Mouse (Mus musculus) spleen, postnatal 36 days (tissue): Measurements from ENCODE around the gene Uckl1.
A peak's percentile ranks its signal among the peaks of the same experiment; 100 is the strongest.

Experiments
- DNase-seq, 2 experiments: peaks; one replicate each; pipeline ENCODE4 v3.0.0; 2022; ENCODE audit warnings: low spot score in 2 of 2, mixed read lengths in 1 of 2

Gene Uckl1

GRCm38 (mm10) chr2:181572921-181573920 is 11.5 kb downstream of the Uckl1 start:
- no peak for DNase-seq

GRCm38 (mm10) chr2:181571941-181572670 is 12.6 kb downstream of the Uckl1 start:
- DNase-seq, result no peak

- DNase-seq, result no peak
Measured at GRCm38 (mm10) chr2:181570921-181571595, 13.6 kb downstream of the Uckl1 start.

- DNase-seq, result no peak
Measured at GRCm38 (mm10) chr2:181570375-181570774, 14.3 kb downstream of the Uckl1 start.

GRCm38 (mm10) chr2:181569856-181570255 is 14.8 kb downstream of the Uckl1 start:
- no peak for DNase-seq

GRCm38 (mm10) chr2:181568272-181569008 is 16.3 kb downstream of the Uckl1 start:
- DNase-seq, result peak; percentile 40 to 52

- no peak for DNase-seq
Measured at GRCm38 (mm10) chr2:181567338-181567737, 17.4 kb downstream of the Uckl1 start.

- DNase-seq, result no peak
Measured at GRCm38 (mm10) chr2:181553772-181554171, 30.9 kb downstream of the Uckl1 start.

- no peak for DNase-seq
Measured at GRCm38 (mm10) chr2:181550233-181550632, 34.5 kb downstream of the Uckl1 start.

GRCm38 (mm10) chr2:181548682-181549081 is 36.0 kb downstream of the Uckl1 start:
- DNase-seq, result no peak

- DNase-seq, result no peak
Measured at GRCm38 (mm10) chr2:181548227-181548626, 36.5 kb downstream of the Uckl1 start.

GRCm38 (mm10) chr2:181546142-181546541 is 38.5 kb downstream of the Uckl1 start:
- no peak for DNase-seq

GRCm38 (mm10) chr2:181541761-181542380 is 42.8 kb downstream of the Uckl1 start:
- no peak for DNase-seq

GRCm38 (mm10) chr2:181537444-181538047 is 47.1 kb downstream of the Uckl1 start:
- DNase-seq, result no peak

- DNase-seq, result no peak
Measured at GRCm38 (mm10) chr2:181536410-181536809, 48.3 kb downstream of the Uckl1 start.

- no peak for DNase-seq
Measured at GRCm38 (mm10) chr2:181532589-181532988, 52.1 kb downstream of the Uckl1 start.

- no peak for DNase-seq
Measured at GRCm38 (mm10) chr2:181529076-181529475, 55.6 kb downstream of the Uckl1 start.

- no peak for DNase-seq
Measured at GRCm38 (mm10) chr2:181525526-181525925, 59.2 kb downstream of the Uckl1 start.

GRCm38 (mm10) chr2:181522811-181523210 is 61.9 kb downstream of the Uckl1 start:
- DNase-seq, result peak; percentile 10 to 42

GRCm38 (mm10) chr2:181521491-181521890 is 63.2 kb downstream of the Uckl1 start:
- DNase-seq, result no peak

GRCm38 (mm10) chr2:181520936-181521227 is 63.8 kb downstream of the Uckl1 start:
- no peak for DNase-seq
